8 mouse cellular contexts compared by ENCODE assay signal in genomic region chr2:134673604-134674003, GRCm38 (mm10). TPM values are rescaled to one million over a fixed set of nuclear protein-coding genes. Genes with fewer than 3 reads are reported as not detected.
DNase-seq lines count a peak whose midpoint lies in the region; ATAC-seq lines count a peak whose summit lies in the region.

No protein-coding gene starts in this region.

- DNase-seq in forebrain, embryonic 10.5 days (ENCODE audit: extremely low spot score, low spot score), result peak; percentile 31
- peak; percentile 20 for DNase-seq in neural tube, embryonic 10.5 days (ENCODE audit: extremely low spot score, low spot score)
- DNase-seq in cerebellum, postnatal 10 days, result peak; percentile 78 to 83
- DNase-seq in induced T-regulatory cell, adult 2 months (ENCODE audit: low read depth), result peak; percentile 65
- DNase-seq in lung, postnatal 25 days (ENCODE audit: low spot score), result peak; percentile 26
- DNase-seq in testis, postnatal 14 days (ENCODE audit: low spot score), result peak; percentile 16

- H3K36me3 ChIP-seq in forebrain, embryonic 10.5 days (replicated peaks), result no peaks in the 10 kb centered on the region
- H3K36me3 ChIP-seq in forebrain, embryonic 16.5 days (ENCODE audit: control insufficient read depth, insufficient read depth), result no peaks in the 10 kb centered on the region
- H3K36me3 ChIP-seq in neural tube, embryonic 15.5 days, result no peaks in the 10 kb centered on the region

- H3K4me3 ChIP-seq in forebrain, embryonic 10.5 days, result no peak overlapping the region
- no peak overlapping the region for H3K4me3 ChIP-seq in forebrain, embryonic 16.5 days (replicated peaks; ENCODE audit: low read length)
- H3K4me3 ChIP-seq in neural tube, embryonic 15.5 days (replicated peaks), result no peak overlapping the region

- no peaks in the 10 kb centered on the region for H3K27me3 ChIP-seq in forebrain, embryonic 10.5 days (ENCODE audit: poor library complexity, severe bottlenecking)
- H3K27me3 ChIP-seq in forebrain, embryonic 16.5 days (replicated peaks; ENCODE audit: control insufficient read depth, insufficient read depth, low read length), result no peaks in the 10 kb centered on the region
- no peaks in the 10 kb centered on the region for H3K27me3 ChIP-seq in neural tube, embryonic 15.5 days (replicated peaks)

- 79% methylated on average over 5 of the region's 5 CpGs for WGBS in forebrain, embryonic 10.5 days
- whole genome bisulfite sequencing in forebrain, embryonic 16.5 days, result 82% methylated on average over 5 of the region's 5 CpGs
- WGBS in neural tube, embryonic 15.5 days, result 79% methylated on average over 5 of the region's 5 CpGs

- no peak overlapping the region for H3K27ac ChIP-seq in forebrain, embryonic 10.5 days
- H3K27ac ChIP-seq in forebrain, embryonic 16.5 days (ENCODE audit: low read length), result no peak overlapping the region
- no peak overlapping the region for H3K27ac ChIP-seq in neural tube, embryonic 15.5 days (replicated peaks)

- no peaks in the 10 kb centered on the region for H3K9me3 ChIP-seq in forebrain, embryonic 10.5 days
- H3K9me3 ChIP-seq in forebrain, embryonic 16.5 days (ENCODE audit: control insufficient read depth, low read length), result no peaks in the 10 kb centered on the region
- no peaks in the 10 kb centered on the region for H3K9me3 ChIP-seq in neural tube, embryonic 15.5 days (replicated peaks)

- no peak overlapping the region for H3K9ac ChIP-seq in forebrain, embryonic 16.5 days (replicated peaks; ENCODE audit: low read depth, low read length)
- no peak overlapping the region for H3K9ac ChIP-seq in neural tube, embryonic 15.5 days (replicated peaks)

- ATAC-seq in forebrain, embryonic 16.5 days, result no peak
- no peak for ATAC-seq in neural tube, embryonic 15.5 days (ENCODE audit: low FRiP score)

- H3K4me2 ChIP-seq in forebrain, embryonic 16.5 days (ENCODE audit: low read length), result no peak overlapping the region
- H3K4me2 ChIP-seq in neural tube, embryonic 15.5 days, result no peak overlapping the region

- no peaks in the 10 kb centered on the region for H3K4me1 ChIP-seq in forebrain, embryonic 10.5 days
- no peaks in the 10 kb centered on the region for H3K4me1 ChIP-seq in forebrain, embryonic 16.5 days (replicated peaks; ENCODE audit: control insufficient read depth, insufficient read depth, low read length)
- no peaks in the 10 kb centered on the region for H3K4me1 ChIP-seq in neural tube, embryonic 15.5 days

RNA-seq across cellular contexts. Expression of gene Tmx4, which starts 29.7 kb away (rescaled TPM):
- 27.1 and 27.7 TPM in 2 replicates for polyA plus RNA-seq in forebrain, embryonic 10.5 days (2016; fragmentation: Nextera tagmentation; extraction: Ambion mirVana)
- 85.2 and 99.0 TPM in 2 replicates for polyA plus RNA-seq in forebrain, embryonic 16.5 days (2015; fragmentation: Nextera tagmentation; extraction: Ambion mirVana)
- polyA plus RNA-seq in neural tube, embryonic 15.5 days (2015; fragmentation: Nextera tagmentation; extraction: Ambion mirVana), result 82.3 and 95.1 TPM in 2 replicates

Comparison
In these comparisons a context has a peak if more than half of its experiments do, and no peak if none do; other contexts are left out.
1. DNase-seq: peak in every context shown above with its lines; median percentile 80 in cerebellum, postnatal 10 days; 65 in induced T-regulatory cell, adult 2 months; 31 in forebrain, embryonic 10.5 days; 26 in lung, postnatal 25 days; 20 in neural tube, embryonic 10.5 days; 16 in testis, postnatal 14 days.